Mouse (Mus musculus): ENCODE measurements around the gene Chd9.

DNA sequence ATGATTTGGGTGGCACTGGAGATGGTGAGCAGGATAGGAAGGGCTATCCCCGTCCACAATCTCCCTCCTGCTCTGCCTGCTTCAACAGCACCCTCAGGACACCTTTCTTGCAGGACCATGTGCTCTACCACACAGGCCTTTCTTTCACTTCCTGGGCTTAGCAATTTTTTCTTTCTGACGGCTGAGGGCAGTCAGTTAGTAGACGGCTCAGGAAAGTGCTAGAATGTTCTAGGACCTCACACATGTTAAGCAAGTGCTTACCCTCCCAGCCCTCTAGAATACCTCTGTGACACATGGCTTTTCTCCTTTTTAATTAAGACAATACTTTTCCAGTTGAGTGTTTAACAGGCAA, 6.1 kb downstream of the Chd9 start:
- TF ChIP-seq CTCF (IDR thresholded peaks at IDR 0.05; ENCODE audit: borderline replicate concordance, insufficient read depth, low read depth, low read length) = no peak
- TF ChIP-seq POLR2A (IDR thresholded peaks at IDR 0.05; ENCODE audit: borderline replicate concordance, insufficient read depth, low read length) = no peak

Measured in cerebellum, adult 2 months (tissue).